Mouse (Mus musculus): ENCODE data around the gene Exosc2. TPM values are rescaled to one million over a fixed set of nuclear protein-coding genes. Genes with fewer than 3 reads are reported as not detected.

Exosc2 gene
- total and polyA plus RNA-seq, 3 experiments: 128 to 219 (median 172) TPM

- no peak for DNase-seq (ENCODE audit: low read depth, low spot score)
- H3K36me3 ChIP-seq (ENCODE audit: control insufficient read depth in 1 of 2, insufficient read depth in 2 of 2, low read length in 2 of 2): no peaks in the 10 kb centered on the region
- no peaks in the 10 kb centered on the region for H3K9me3 ChIP-seq (replicated peaks; ENCODE audit: insufficient read depth, low read length)
- H3K4me1 ChIP-seq (ENCODE audit: control insufficient read depth in 1 of 2, insufficient read depth in 2 of 2, low read length in 2 of 2): no peaks in the 10 kb centered on the region
- H3K27ac ChIP-seq (ENCODE audit: control insufficient read depth, low read depth, low read length): no peak overlapping the region
- no peaks in the 10 kb centered on the region for H3K27me3 ChIP-seq (ENCODE audit: control insufficient read depth in 1 of 2, insufficient read depth in 2 of 2, low read length in 2 of 2)
- TF ChIP-seq GATA1 (IDR thresholded peaks at IDR 0.05; ENCODE audit: low read depth, low read length) (no peak), MAX (IDR thresholded peaks at IDR 0.05; ENCODE audit: low read length) (no peak), RCOR1 (IDR thresholded peaks at IDR 0.05; ENCODE audit: low read depth, low read length) (no peak), SIN3A (IDR thresholded peaks at IDR 0.05; ENCODE audit: low read length) (no peak), MYB (IDR thresholded peaks at IDR 0.05; ENCODE audit: low read depth, low read length) (no peak), NELFE (IDR thresholded peaks at IDR 0.05; ENCODE audit: low read depth, low read length) (no peak), ZNF384 (IDR thresholded peaks at IDR 0.05; ENCODE audit: low read depth, low read length) (no peak), MYC (IDR thresholded peaks at IDR 0.05; ENCODE audit: low read depth, low read length) (no peak), ZC3H11A (IDR thresholded peaks at IDR 0.05; ENCODE audit: low read depth, low read length) (no peak), TBP (IDR thresholded peaks at IDR 0.05; ENCODE audit: low read depth, low read length) (no peak), CHD1 (IDR thresholded peaks at IDR 0.05; ENCODE audit: low read depth, low read length) (no peak), RAD21 (IDR thresholded peaks at IDR 0.05; ENCODE audit: low read depth, low read length) (no peak), SMC3 (IDR thresholded peaks at IDR 0.05; ENCODE audit: low read depth, low read length) (no peak), MAZ (IDR thresholded peaks at IDR 0.05; ENCODE audit: low read depth, low read length) (no peak), TAL1 (IDR thresholded peaks at IDR 0.05; ENCODE audit: low read length) (no peak)
- no peak overlapping the region for H3K4me3 ChIP-seq (ENCODE audit: control insufficient read depth in 1 of 2, insufficient read depth in 1 of 2, low read depth in 2 of 2, low read length in 2 of 2)
- no peak overlapping the region for H3K9ac ChIP-seq (ENCODE audit: control insufficient read depth, low read depth, low read length, poor library complexity, severe bottlenecking)
- H3K79me2 ChIP-seq (ENCODE audit: control insufficient read depth, insufficient read depth, low read length, poor library complexity): no peaks in the 10 kb centered on the region
Observed at GRCm38 (mm10) chr2:31638581-31639465, 31.7 kb upstream of the Exosc2 start.

DNA sequence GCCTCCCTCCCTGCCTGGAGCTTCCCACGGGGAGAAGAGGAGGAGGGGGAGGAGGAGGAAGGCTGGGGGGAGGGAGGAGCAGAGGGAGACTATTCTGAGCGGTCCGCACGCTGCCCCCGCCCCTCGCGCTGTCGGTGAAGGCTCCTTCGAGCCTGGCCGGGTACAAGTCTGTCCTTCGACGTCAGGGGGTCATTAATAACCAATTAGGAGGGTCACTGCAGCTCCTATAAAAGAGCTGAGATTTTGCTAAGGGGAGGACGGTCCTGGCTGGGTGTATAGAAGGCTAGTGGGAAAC, 31.1 kb upstream of the Exosc2 start:
- Histone ChIP-seq H3K27me3 (ENCODE audit: control insufficient read depth in 1 of 2, insufficient read depth in 2 of 2, low read length in 2 of 2) (no peaks in the 10 kb centered on the region), H3K36me3 (ENCODE audit: control insufficient read depth in 1 of 2, insufficient read depth in 2 of 2, low read length in 2 of 2) (no peaks in the 10 kb centered on the region), H3K79me2 (ENCODE audit: control insufficient read depth, insufficient read depth, low read length, poor library complexity) (no peaks in the 10 kb centered on the region), H3K4me1 (ENCODE audit: control insufficient read depth in 1 of 2, insufficient read depth in 2 of 2, low read length in 2 of 2) (no peaks in the 10 kb centered on the region), H3K9ac (ENCODE audit: control insufficient read depth, low read depth, low read length, poor library complexity, severe bottlenecking) (no peak overlapping the region), H3K9me3 (replicated peaks; ENCODE audit: insufficient read depth, low read length) (no peaks in the 10 kb centered on the region), H3K27ac (ENCODE audit: control insufficient read depth, low read depth, low read length) (no peak overlapping the region), H3K4me3 (ENCODE audit: control insufficient read depth in 1 of 2, insufficient read depth in 1 of 2, low read depth in 2 of 2, low read length in 2 of 2) (no peak overlapping the region)
- no peak for DNase-seq (ENCODE audit: low read depth, low spot score)
- TF ChIP-seq ZMIZ1 (IDR thresholded peaks at IDR 0.05; ENCODE audit: low read depth, low read length) (no peak), MYB (IDR thresholded peaks at IDR 0.05; ENCODE audit: low read depth, low read length) (no peak), TCF12 (IDR thresholded peaks at IDR 0.05; ENCODE audit: low read depth, low read length) (no peak), CHD2 (IDR thresholded peaks at IDR 0.05; ENCODE audit: low read length) (no peak), SIN3A (IDR thresholded peaks at IDR 0.05; ENCODE audit: low read length) (no peak), RCOR1 (IDR thresholded peaks at IDR 0.05; ENCODE audit: low read depth, low read length) (no peak), MAZ (IDR thresholded peaks at IDR 0.05; ENCODE audit: low read depth, low read length) (no peak), SMC3 (IDR thresholded peaks at IDR 0.05; ENCODE audit: low read depth, low read length) (no peak), JUND (IDR thresholded peaks at IDR 0.05; ENCODE audit: low read depth, low read length) (no peak), POLR2AphosphoS2 (IDR thresholded peaks at IDR 0.05; ENCODE audit: low read length) (no peak), POLR2AphosphoS5 (IDR thresholded peaks at IDR 0.05; ENCODE audit: borderline replicate concordance, low read depth, low read length) (no peak), NRF1 (IDR thresholded peaks at IDR 0.05; ENCODE audit: insufficient read depth, low read depth, low read length, poor library complexity, severe bottlenecking) (no peak), EP300 (IDR thresholded peaks at IDR 0.05; ENCODE audit: low read depth in 1 of 2, low read length in 2 of 2) (no peak), GATA1 (IDR thresholded peaks at IDR 0.05; ENCODE audit: low read depth, low read length) (no peak)

All from MEL (cell line).